20 mouse cellular contexts compared by ENCODE assay signal in genomic region chr10:18059807-18060206, GRCm38 (mm10). TPM values are rescaled to one million over a fixed set of nuclear protein-coding genes. Genes with fewer than 3 reads are reported as not detected.
DNase-seq lines count a peak whose midpoint lies in the region; ATAC-seq and TF ChIP-seq lines count a peak whose summit lies in the region.
"Had no signal": no experiment of that assay in that cellular context is flagged by ENCODE, and none has a peak within 500 bp of the region (broad histone marks: within the 10 kb centered on the region; RNA-seq: fewer than 3 reads in every experiment).

No protein-coding gene starts in this region.

- no peaks in the 10 kb centered on the region for H3K36me3 ChIP-seq in liver, postnatal 0 days (replicated peaks; ENCODE audit: insufficient read depth, low read length)
- H3K36me3 ChIP-seq in liver, embryonic 11.5 days (ENCODE audit: control insufficient read depth, insufficient read depth, low read length), result no peaks in the 10 kb centered on the region
- H3K36me3 ChIP-seq: embryonic facial prominence, embryonic 13.5 days; forebrain, embryonic 15.5 days; liver, embryonic 15.5 days had no signal

- H3K27me3 ChIP-seq in liver, postnatal 0 days (ENCODE audit: insufficient read depth, low read length), result no peaks in the 10 kb centered on the region
- no peaks in the 10 kb centered on the region for H3K27me3 ChIP-seq in liver, embryonic 11.5 days (replicated peaks; ENCODE audit: control insufficient read depth, insufficient read depth, low read length)
- H3K27me3 ChIP-seq: CH12.LX; embryonic facial prominence, embryonic 13.5 days; forebrain, embryonic 15.5 days; liver, embryonic 15.5 days had no signal

- H3K9me3 ChIP-seq in liver, postnatal 0 days (ENCODE audit: low read length), result no peaks in the 10 kb centered on the region
- no peaks in the 10 kb centered on the region for H3K9me3 ChIP-seq in liver, embryonic 11.5 days (ENCODE audit: control insufficient read depth, low read length)
- H3K9me3 ChIP-seq: embryonic facial prominence, embryonic 13.5 days; forebrain, embryonic 15.5 days; liver, embryonic 15.5 days had no signal

- H3K27ac ChIP-seq in liver, postnatal 0 days (ENCODE audit: low read depth), result 0 out of 2 replicates have a peak overlapping the region, but pooled peaks have one; percentile 14
- no peak overlapping the region for H3K27ac ChIP-seq in liver, embryonic 11.5 days (ENCODE audit: low read depth, low read length)
- H3K27ac ChIP-seq: embryonic facial prominence, embryonic 13.5 days; forebrain, embryonic 15.5 days; liver, embryonic 15.5 days; stomach, postnatal 0 days had no signal

- WGBS in liver, postnatal 0 days (ENCODE audit: insufficient replicate concordance), result 74% methylated on average over 13 of the region's 13 CpGs
- WGBS in liver, embryonic 11.5 days, result 74% methylated on average over 13 of the region's 13 CpGs

- no peak for TF ChIP-seq CTCF in liver, postnatal 0 days (IDR thresholded peaks at IDR 0.05; ENCODE audit: low read depth)

- no peak for DNase-seq in liver, postnatal 0 days
- DNase-seq in liver, embryonic 11.5 days (ENCODE audit: low spot score), result no peak
- DNase-seq in MN1 (ENCODE audit: low spot score), result peak; percentile 87
- DNase-seq in spleen, postnatal 14 days (ENCODE audit: low spot score in 2 of 2), result no peak
- DNase-seq in retina, embryonic 14.5 days (ENCODE audit: low spot score), result no peak
- DNase-seq: cerebellum, adult 11 months; cerebellum, postnatal 10 days; gastrocnemius, postnatal 36 days; kidney, adult 11 months; kidney, postnatal 10 days; layer of hippocampus, postnatal 36 days; retina, postnatal 1 day; right cerebral cortex, postnatal 4 days had no signal

- TF ChIP-seq EP300 in liver, postnatal 0 days (IDR thresholded peaks at IDR 0.05; ENCODE audit: low read depth), result no peak

- H3K4me2 ChIP-seq in liver, postnatal 0 days (ENCODE audit: low read depth, low read length), result no peak overlapping the region
- no peak overlapping the region for H3K4me2 ChIP-seq in liver, embryonic 11.5 days
- H3K4me2 ChIP-seq: embryonic facial prominence, embryonic 13.5 days; forebrain, embryonic 15.5 days; liver, embryonic 15.5 days had no signal

- peaks cover 24% of the 10 kb centered on the region for H3K4me1 ChIP-seq in liver, postnatal 0 days (ENCODE audit: insufficient read depth)
- H3K4me1 ChIP-seq in liver, embryonic 11.5 days (replicated peaks; ENCODE audit: control insufficient read depth, insufficient read depth, low read length), result peaks cover 11% of the 10 kb centered on the region

- ATAC-seq in liver, postnatal 0 days, result no peak
- no peak for ATAC-seq in liver, embryonic 11.5 days (replicated peaks; ENCODE audit: low FRiP score)
- peak; percentile 30 for ATAC-seq in inflammation-experienced regulatory T-cells, adult 6 months
- ATAC-seq in megakaryocyte progenitor cell, adult 5-6 weeks (replicated peaks; ENCODE audit: poor library complexity), result 0 out of 2 replicates have a peak, but pooled peaks have one; percentile 1
- ATAC-seq: forebrain, embryonic 15.5 days had no signal

- no peak overlapping the region for H3K9ac ChIP-seq in liver, postnatal 0 days (replicated peaks)
- H3K9ac ChIP-seq in liver, embryonic 11.5 days (ENCODE audit: low read depth, low read length), result no peak overlapping the region
- H3K9ac ChIP-seq: embryonic facial prominence, embryonic 13.5 days; forebrain, embryonic 15.5 days; liver, embryonic 15.5 days had no signal

- no peak overlapping the region for H3K4me3 ChIP-seq in liver, postnatal 0 days (ENCODE audit: low read depth, low read length)
- H3K4me3 ChIP-seq in liver, embryonic 11.5 days (ENCODE audit: low read depth, low read length), result no peak overlapping the region
- H3K4me3 ChIP-seq: embryonic facial prominence, embryonic 13.5 days; forebrain, embryonic 15.5 days; liver, embryonic 15.5 days had no signal

RNA-seq across cellular contexts. Expression of gene Reps1, which starts 4.1 kb away (rescaled TPM):
- polyA plus RNA-seq in liver, postnatal 0 days (2015; fragmentation: Nextera tagmentation; extraction: Ambion mirVana), result 5.6 and 6.7 TPM in 2 replicates
- 13.3 and 17.8 TPM in 2 replicates for polyA plus RNA-seq in liver, embryonic 11.5 days (2014; fragmentation: Nextera tagmentation; extraction: Ambion mirVana)
- 10 to 100 TPM; 23.5 to 57.7 (median 36.7) TPM for polyA plus RNA-seq in inflammation-experienced regulatory T-cells, adult 6 months (2017; shearing (Covaris generic))
- total RNA-seq in megakaryocyte progenitor cell, adult 5-6 weeks (2015), result 76.9 and 86.2 TPM in 2 replicates
- 39.2 and 47.2 TPM in 2 replicates for total RNA-seq in megakaryocyte progenitor cell, adult 5-6 weeks (2017)

RNA-seq across cellular contexts. Expression of gene Abracl, which starts 36.7 kb away (rescaled TPM):
- polyA plus RNA-seq in liver, postnatal 0 days (2015; fragmentation: Nextera tagmentation; extraction: Ambion mirVana), result 58.6 and 61.7 TPM in 2 replicates
- polyA plus RNA-seq in liver, embryonic 11.5 days (2014; fragmentation: Nextera tagmentation; extraction: Ambion mirVana), result 109 and 115 TPM in 2 replicates
- 100 to 1,000 TPM; 410 to 733 (median 423) TPM for polyA plus RNA-seq in inflammation-experienced regulatory T-cells, adult 6 months (2017; shearing (Covaris generic))
- total RNA-seq in megakaryocyte progenitor cell, adult 5-6 weeks (2015), result 274 and 350 TPM in 2 replicates
- 298 and 321 TPM in 2 replicates for total RNA-seq in megakaryocyte progenitor cell, adult 5-6 weeks (2017)

Comparison
In these comparisons a context has a peak if more than half of its experiments do, and no peak if none do; other contexts are left out.
1. ATAC-seq: peak in inflammation-experienced regulatory T-cells, adult 6 months (single experiment) and megakaryocyte progenitor cell, adult 5-6 weeks (single experiment); none in liver, postnatal 0 days (single experiment) and liver, embryonic 11.5 days (single experiment).